ENCODE assay signal across 18 mouse cellular contexts in genomic region chr2:153750363-153750762, GRCm38 (mm10). TPM values are rescaled to one million over a fixed set of nuclear protein-coding genes. Genes with fewer than 3 reads are reported as not detected.
DNase-seq lines count a peak whose midpoint lies in the region; ATAC-seq and TF ChIP-seq lines count a peak whose summit lies in the region.
"Had no signal": no experiment of that assay in that cellular context is flagged by ENCODE, and none has a peak within 500 bp of the region (broad histone marks: within the 10 kb centered on the region; RNA-seq: fewer than 3 reads in every experiment).

No protein-coding gene starts in this region.

- DNase-seq in heart, postnatal 10 days = peak; percentile 19
- no peak for DNase-seq in heart, embryonic 10.5 days (ENCODE audit: low spot score)
- DNase-seq in lung, postnatal 25 days (ENCODE audit: low spot score) = no peak
- DNase-seq in layer of hippocampus, adult 9-11 months = no peak
- DNase-seq: adrenal gland, postnatal 14 days; cerebellum, postnatal 14 days; gastrocnemius, postnatal 14 days; thymus, adult 18-20 months had no signal

- intact Hi-C loops in heart, postnatal 10 days (cut with DNase I) = no loop called here

- no peak overlapping the region for H3K4me2 ChIP-seq in lung, embryonic 16.5 days (ENCODE audit: low read depth, low read length)
- H3K4me2 ChIP-seq in forebrain, embryonic 15.5 days (replicated peaks) = no peak overlapping the region
- H3K4me2 ChIP-seq: intestine, embryonic 15.5 days; limb, embryonic 15.5 days; neural tube, embryonic 15.5 days had no signal

- 79% methylated on average over 2 of the region's 2 CpGs for WGBS in heart, embryonic 10.5 days
- WGBS in lung, embryonic 16.5 days = 66% methylated on average over 2 of the region's 2 CpGs
- 85% methylated on average over 2 of the region's 2 CpGs for WGBS in forebrain, embryonic 15.5 days

- peaks cover 38% of the 10 kb centered on the region for H3K36me3 ChIP-seq in heart, embryonic 10.5 days
- H3K36me3 ChIP-seq in lung, embryonic 16.5 days (ENCODE audit: control insufficient read depth, insufficient read depth, low read length) = peaks cover 11% of the 10 kb centered on the region
- H3K36me3 ChIP-seq in forebrain, embryonic 15.5 days = peaks cover 24% of the 10 kb centered on the region

- peaks cover 5% of the 10 kb centered on the region; the same call in 1 of the 2 replicates for H3K4me1 ChIP-seq in heart, embryonic 10.5 days
- peaks cover 8% of the 10 kb centered on the region; the same call in 1 of the 2 replicates for H3K4me1 ChIP-seq in lung, embryonic 16.5 days (replicated peaks; ENCODE audit: control insufficient read depth, insufficient read depth, low read length)
- H3K4me1 ChIP-seq in embryonic fibroblast, embryonic 13.5 days (ENCODE audit: control insufficient read depth, insufficient read depth, low read length) = peaks cover 5% of the 10 kb centered on the region; the same call in 1 of the 2 replicates
- peaks cover 5% of the 10 kb centered on the region; the same call in 1 of the 2 replicates for H3K4me1 ChIP-seq in forebrain, embryonic 15.5 days
- H3K4me1 ChIP-seq: intestine, embryonic 15.5 days had no signal

- TF ChIP-seq POLR2A in embryonic fibroblast, embryonic 13.5 days (IDR thresholded peaks at IDR 0.05; ENCODE audit: low read depth, low read length) = no peak

- no peaks in the 10 kb centered on the region for H3K27me3 ChIP-seq in heart, embryonic 10.5 days (ENCODE audit: insufficient read depth, poor library complexity, severe bottlenecking)
- no peaks in the 10 kb centered on the region for H3K27me3 ChIP-seq in lung, embryonic 16.5 days (ENCODE audit: control insufficient read depth, insufficient read depth, low read depth, low read length)
- no peaks in the 10 kb centered on the region for H3K27me3 ChIP-seq in forebrain, embryonic 15.5 days
- H3K27me3 ChIP-seq: intestine, embryonic 15.5 days; limb, embryonic 15.5 days; neural tube, embryonic 15.5 days had no signal

- no peak overlapping the region for H3K4me3 ChIP-seq in heart, embryonic 10.5 days
- H3K4me3 ChIP-seq in lung, embryonic 16.5 days (ENCODE audit: low read length) = no peak overlapping the region
- no peak overlapping the region for H3K4me3 ChIP-seq in embryonic fibroblast, embryonic 13.5 days (ENCODE audit: insufficient read depth, low read length)
- no peak overlapping the region for H3K4me3 ChIP-seq in forebrain, embryonic 15.5 days
- H3K4me3 ChIP-seq: intestine, embryonic 15.5 days; limb, embryonic 15.5 days; neural tube, embryonic 15.5 days had no signal

- ATAC-seq in lung, embryonic 16.5 days (ENCODE audit: low read depth) = peak; percentile 94
- ATAC-seq in forebrain, embryonic 15.5 days (replicated peaks) = no peak
- ATAC-seq: CD4-positive, CD25-positive, alpha-beta regulatory T cell, adult 4 months; intestine, embryonic 15.5 days had no signal

- no peaks in the 10 kb centered on the region for H3K9me3 ChIP-seq in heart, embryonic 10.5 days
- H3K9me3 ChIP-seq in lung, embryonic 16.5 days (ENCODE audit: control insufficient read depth, low read length) = no peaks in the 10 kb centered on the region
- H3K9me3 ChIP-seq in forebrain, embryonic 15.5 days = no peaks in the 10 kb centered on the region
- H3K9me3 ChIP-seq: intestine, embryonic 15.5 days; limb, embryonic 15.5 days; neural tube, embryonic 15.5 days had no signal

- H3K9ac ChIP-seq in lung, embryonic 16.5 days (ENCODE audit: low read length) = no peak overlapping the region
- H3K9ac ChIP-seq in forebrain, embryonic 15.5 days (replicated peaks) = no peak overlapping the region
- H3K9ac ChIP-seq: intestine, embryonic 15.5 days; limb, embryonic 15.5 days; neural tube, embryonic 15.5 days had no signal

- TF ChIP-seq CTCF in embryonic fibroblast, embryonic 13.5 days (IDR thresholded peaks at IDR 0.05; ENCODE audit: borderline replicate concordance, insufficient read depth, low read length) = no peak

- no peak overlapping the region for H3K27ac ChIP-seq in heart, embryonic 10.5 days
- H3K27ac ChIP-seq in lung, embryonic 16.5 days (ENCODE audit: low read length) = no peak overlapping the region
- H3K27ac ChIP-seq in embryonic fibroblast, embryonic 13.5 days (ENCODE audit: insufficient read depth, low read length) = peak overlapping the region; percentile 39; the same call in 1 of the 2 replicates
- H3K27ac ChIP-seq in forebrain, embryonic 15.5 days (replicated peaks) = no peak overlapping the region
- H3K27ac ChIP-seq: intestine, embryonic 15.5 days; kidney, postnatal 0 days; limb, embryonic 15.5 days; neural tube, embryonic 15.5 days had no signal

RNA-seq across cellular contexts. Expression of gene Mapre1, which starts 9.3 kb away (rescaled TPM):
- 100 to 1,000 TPM; 108 to 124 TPM for total RNA-seq in heart, postnatal 10 days (2021)
- 311 and 313 TPM in 2 replicates for polyA plus RNA-seq in heart, embryonic 10.5 days (2016; fragmentation: Nextera tagmentation; extraction: Ambion mirVana)
- polyA plus RNA-seq in lung, embryonic 16.5 days (2015; fragmentation: Nextera tagmentation; extraction: Ambion mirVana) = 235 and 255 TPM in 2 replicates
- polyA plus RNA-seq in embryonic fibroblast, embryonic 13.5 days (2011; ENCODE audit: insufficient read length, low read depth, missing spikeins) = 170 and 199 TPM in 2 replicates
- polyA plus RNA-seq in forebrain, embryonic 15.5 days (2015; fragmentation: Nextera tagmentation; extraction: Ambion mirVana) = 399 and 423 TPM in 2 replicates

RNA-seq across cellular contexts. Expression of gene Efcab8, which starts 29.4 kb away (rescaled TPM):
- total RNA-seq in heart, postnatal 10 days (2021) = not detected
- 0.04 TPM in 1 of 2 replicates, not detected in the other for polyA plus RNA-seq in heart, embryonic 10.5 days (2016; fragmentation: Nextera tagmentation; extraction: Ambion mirVana)
- polyA plus RNA-seq in lung, embryonic 16.5 days (2015; fragmentation: Nextera tagmentation; extraction: Ambion mirVana) = not detected in 2 replicates
- 0.32 and 0.72 TPM in 2 replicates for polyA plus RNA-seq in embryonic fibroblast, embryonic 13.5 days (2011; ENCODE audit: insufficient read length, low read depth, missing spikeins)
- polyA plus RNA-seq in forebrain, embryonic 15.5 days (2015; fragmentation: Nextera tagmentation; extraction: Ambion mirVana) = not detected in 2 replicates
- total RNA-seq: adrenal gland, postnatal 14 days had no signal
- polyA plus RNA-seq: CD4-positive, CD25-positive, alpha-beta regulatory T cell, adult 4 months; hindbrain, embryonic 11.5 days; kidney, postnatal 0 days; limb, embryonic 15.5 days; neural tube, embryonic 15.5 days had no signal

RNA-seq across cellular contexts. Expression of gene Dnmt3c, which starts 53.9 kb away (rescaled TPM):
- total RNA-seq in heart, postnatal 10 days (2021) = not detected
- 0.10 and 0.12 TPM in 2 replicates for polyA plus RNA-seq in heart, embryonic 10.5 days (2016; fragmentation: Nextera tagmentation; extraction: Ambion mirVana)
- polyA plus RNA-seq in lung, embryonic 16.5 days (2015; fragmentation: Nextera tagmentation; extraction: Ambion mirVana) = 0.10 and 0.20 TPM in 2 replicates
- not detected in 2 replicates for polyA plus RNA-seq in embryonic fibroblast, embryonic 13.5 days (2011; ENCODE audit: insufficient read length, low read depth, missing spikeins)
- polyA plus RNA-seq in forebrain, embryonic 15.5 days (2015; fragmentation: Nextera tagmentation; extraction: Ambion mirVana) = not detected in 2 replicates
- total RNA-seq: adrenal gland, postnatal 14 days; gastrocnemius, postnatal 14 days had no signal
- polyA plus RNA-seq: CD4-positive, CD25-positive, alpha-beta regulatory T cell, adult 4 months; hindbrain, embryonic 11.5 days; kidney, postnatal 0 days; small intestine, adult 2 months had no signal

Comparison
In these comparisons a context has a peak if more than half of its experiments do, and no peak if none do; other contexts are left out.
1. DNase-seq: peak in heart, postnatal 10 days (2 of 2); none in heart, embryonic 10.5 days (single experiment), lung, postnatal 25 days (single experiment) and layer of hippocampus, adult 9-11 months (single experiment).